Mouse (Mus musculus) cerebellum, postnatal 10 days (tissue): Measurements from ENCODE around the gene Angel1.

ENCODE experiments used
- DNase-seq, 2 experiments: peaks; one replicate each; pipeline ENCODE4 v3.0.0; 2021; ENCODE audit warnings: mixed read lengths in 2 of 2

Gene Angel1

GRCm38 (mm10) chr12:86726120-86726640 lies at the start of gene Angel1:
TSS of gene Angel1 (minus strand) at chr12:86726460.
- DNase-seq, result peak; percentile 99 to 100

- peak; percentile 50 to 63 for DNase-seq
These were observed 49.5 kb upstream of the Angel1 start for GRCm38 (mm10) chr12:86775561-86776280.

DNA sequence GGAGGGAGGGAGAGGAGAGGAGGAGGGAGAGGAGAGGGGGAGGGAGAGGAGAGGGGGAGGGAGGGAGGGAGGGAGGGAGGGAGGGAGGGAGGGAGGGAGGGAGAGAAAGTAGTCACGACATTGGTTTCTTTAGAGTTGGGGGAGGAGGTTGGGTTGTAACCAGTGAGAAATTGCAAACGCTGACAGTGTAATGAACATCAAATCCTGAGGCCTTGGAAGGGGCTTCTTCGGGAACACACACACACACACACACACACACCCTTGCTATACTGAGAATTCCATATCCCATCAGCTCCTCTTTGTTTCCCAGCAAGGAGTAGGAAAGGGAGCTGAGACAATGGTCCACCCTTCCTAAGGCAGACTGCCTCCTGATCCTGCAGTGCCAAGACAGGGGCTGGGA lies 46.3 kb upstream of the Angel1 start:
- no peak for DNase-seq

- peak; percentile 95 to 97 for DNase-seq
These were observed 45.7 kb upstream of the Angel1 start for GRCm38 (mm10) chr12:86771823-86772427.

- DNase-seq, result no peak
These were observed 44.7 kb upstream of the Angel1 start for GRCm38 (mm10) chr12:86770927-86771326.

DNA sequence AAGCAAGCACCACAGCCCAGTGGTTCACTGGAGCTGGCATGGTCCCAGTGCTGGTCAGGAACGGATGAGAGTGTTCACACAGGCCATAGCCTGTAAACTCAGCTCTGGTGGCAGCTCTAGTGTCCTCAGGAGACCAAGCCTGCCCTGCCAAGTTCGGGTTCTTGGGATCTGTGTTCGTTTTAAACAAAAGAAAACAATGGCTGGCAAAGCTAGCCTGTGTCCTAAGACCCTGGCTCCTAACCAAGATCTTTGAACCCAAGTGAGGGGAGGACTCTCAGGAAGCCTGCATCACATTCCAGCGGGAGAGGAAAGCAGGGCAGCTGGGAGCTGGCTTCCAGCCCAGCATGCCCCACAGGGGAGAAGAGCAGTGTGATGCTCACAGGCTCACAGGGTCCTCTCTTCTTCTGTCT lies 44.0 kb upstream of the Angel1 start:
- DNase-seq, result peak; percentile 72 to 78

DNA sequence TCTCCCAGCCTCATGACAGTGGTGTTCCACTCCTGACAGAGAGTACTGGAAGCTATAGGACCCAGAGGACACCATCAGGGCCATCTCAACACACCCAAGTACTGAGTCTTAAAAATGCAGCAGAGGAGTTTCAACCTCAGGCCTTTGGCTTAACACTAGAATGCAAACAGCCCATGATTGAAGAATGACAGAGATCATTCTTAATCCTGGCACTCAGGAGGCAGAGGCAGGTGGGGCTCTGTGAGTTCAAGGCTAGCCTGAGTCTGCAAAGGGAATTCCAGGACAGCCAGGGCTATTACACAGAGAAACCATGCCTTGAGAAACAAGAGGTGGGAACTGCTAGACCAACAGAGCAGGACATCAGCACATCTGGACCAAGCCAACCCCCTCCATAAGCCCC lies 43.6 kb upstream of the Angel1 start:
- DNase-seq, result no peak

GRCm38 (mm10) chr12:86768986-86769580 lies 42.8 kb upstream of the Angel1 start:
- peak; percentile 93 to 95 for DNase-seq

GRCm38 (mm10) chr12:86767868-86768631 lies 41.8 kb upstream of the Angel1 start:
- DNase-seq, result peak; percentile 77 to 83

DNA sequence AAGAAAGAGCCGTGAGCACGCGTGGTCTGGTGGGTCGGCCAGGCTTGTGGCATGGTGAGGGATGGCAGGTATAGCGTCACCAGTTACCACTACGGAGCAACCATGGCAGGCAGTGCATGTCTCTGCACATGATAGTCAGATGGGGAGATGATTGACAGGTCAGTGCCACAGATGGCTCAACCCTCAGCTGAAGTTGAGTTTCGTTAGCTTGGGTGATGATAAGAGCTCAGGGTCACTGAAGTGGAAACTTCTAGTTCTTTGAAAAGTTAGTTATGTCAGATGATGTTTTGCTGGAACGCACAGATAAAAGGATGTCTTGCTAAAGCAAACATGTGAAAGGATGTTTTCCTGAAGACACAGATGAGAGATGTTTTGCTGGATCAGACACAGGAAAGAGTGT lies 40.2 kb upstream of the Angel1 start:
- no peak for DNase-seq

DNA sequence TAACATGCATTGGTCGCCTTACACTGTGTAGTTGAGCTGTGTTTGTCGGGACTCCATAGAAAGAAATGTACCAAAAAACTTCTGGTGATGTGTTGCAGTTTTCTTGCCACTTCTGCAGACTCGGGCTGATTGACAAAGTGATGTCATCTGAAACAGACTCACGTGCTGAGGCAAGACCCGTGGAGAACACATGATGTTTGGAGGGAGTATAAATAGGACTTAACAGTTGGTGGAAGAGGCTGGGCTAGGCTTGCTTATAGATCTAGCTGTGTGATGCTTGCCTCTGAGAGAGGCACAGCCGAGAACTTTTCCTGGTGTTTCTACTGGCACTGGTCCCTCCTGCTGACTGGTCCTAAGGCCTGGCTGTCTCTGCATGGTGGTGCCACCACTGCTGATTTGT lies 37.8 kb upstream of the Angel1 start:
- no peak for DNase-seq

DNA sequence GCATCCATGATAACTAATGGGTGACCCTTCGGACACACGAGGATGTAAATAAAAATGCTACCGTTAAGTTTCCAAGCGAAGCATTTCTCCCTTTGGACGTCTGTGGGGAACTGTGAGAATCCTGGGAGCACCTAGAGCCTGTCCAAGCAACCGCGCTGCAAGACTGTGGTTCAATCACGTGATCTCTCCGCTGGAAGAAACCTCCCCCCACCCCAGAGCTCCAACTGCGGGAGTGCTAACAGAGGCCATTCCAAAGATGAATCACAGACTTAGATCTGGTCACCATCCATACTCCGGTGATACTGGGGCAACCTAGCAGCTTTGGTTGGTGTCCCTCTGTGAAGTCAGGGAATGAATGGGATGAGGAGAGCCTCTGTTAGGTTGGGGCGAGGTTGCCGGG lies 34.8 kb upstream of the Angel1 start:
- DNase-seq, result no peak

- DNase-seq, result no peak
These were observed 8.1 kb upstream of the Angel1 start, which contains the start of gene Lrrc74a for GRCm38 (mm10) chr12:86734319-86734810. TSS of gene Lrrc74a (plus strand) at chr12:86734369.

DNA sequence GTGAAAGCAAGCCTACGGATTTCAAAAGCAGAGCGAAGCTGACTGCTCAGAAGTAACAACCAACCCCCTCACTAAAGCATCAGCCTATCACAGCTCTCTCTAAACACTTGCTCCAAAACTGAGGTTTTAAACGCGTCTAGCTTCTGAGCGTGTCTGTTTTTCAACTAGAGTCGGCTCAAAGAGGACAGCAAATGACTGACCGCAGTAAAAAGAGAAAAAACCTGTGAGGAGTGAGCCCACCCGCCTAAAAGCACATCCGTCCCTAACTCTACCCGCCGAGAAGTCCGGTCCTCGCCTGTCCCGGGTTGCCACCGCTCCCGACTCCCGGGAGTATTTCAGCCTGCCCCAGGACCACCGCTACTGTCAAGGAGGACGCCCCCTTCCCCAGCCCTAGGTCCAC lies 554 bp downstream of the Angel1 start:
- DNase-seq, result no peak

DNA sequence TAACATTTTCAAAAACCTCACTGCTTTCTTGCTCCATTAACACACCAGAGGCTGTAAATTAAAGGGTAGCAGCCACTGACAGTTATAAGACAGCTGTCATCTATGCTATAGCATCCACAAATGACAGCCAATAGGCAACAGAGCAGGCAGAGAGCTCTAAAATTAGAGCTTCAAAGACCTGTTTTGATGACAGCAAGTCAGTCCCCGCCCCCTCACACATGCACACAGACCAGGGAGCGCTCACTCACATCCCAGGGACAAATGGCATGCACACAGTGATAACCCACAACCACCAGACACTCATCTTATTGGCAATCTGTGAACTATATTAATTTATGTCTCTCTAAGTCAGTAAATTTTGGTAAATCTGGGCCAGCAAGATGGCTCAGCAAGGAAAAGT lies 2.0 kb downstream of the Angel1 start:
- peak in 1 of 2 experiments; percentile 33 for DNase-seq

- peak in 1 of 2 experiments; percentile 33 for DNase-seq
These were observed 4.8 kb downstream of the Angel1 start for GRCm38 (mm10) chr12:86721453-86721852.

- DNase-seq, result peak; percentile 34 to 37
These were observed 6.2 kb downstream of the Angel1 start for GRCm38 (mm10) chr12:86719961-86720639.

GRCm38 (mm10) chr12:86716962-86717361 lies 9.3 kb downstream of the Angel1 start:
- DNase-seq, result no peak

DNA sequence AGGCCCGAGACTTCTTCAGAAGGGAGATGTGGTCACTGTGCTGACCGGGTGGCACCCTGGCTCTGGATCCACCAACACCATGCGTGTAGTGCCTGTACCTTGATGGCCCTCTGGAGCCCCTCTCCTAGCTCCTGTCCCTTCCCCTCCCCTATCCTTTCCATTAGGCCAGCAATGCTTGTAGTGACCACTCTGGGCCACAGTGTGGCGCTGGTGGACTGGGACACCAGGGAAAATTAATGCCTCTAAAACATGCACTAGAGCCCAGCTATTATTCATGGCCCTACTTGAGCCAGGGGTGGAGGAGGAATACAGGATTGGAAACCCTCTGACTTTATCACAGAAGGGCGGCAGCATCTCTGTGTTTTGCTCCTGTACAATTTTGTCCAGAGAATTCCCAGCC lies 10.9 kb downstream of the Angel1 start:
- peak; percentile 92 to 95 for DNase-seq

DNA sequence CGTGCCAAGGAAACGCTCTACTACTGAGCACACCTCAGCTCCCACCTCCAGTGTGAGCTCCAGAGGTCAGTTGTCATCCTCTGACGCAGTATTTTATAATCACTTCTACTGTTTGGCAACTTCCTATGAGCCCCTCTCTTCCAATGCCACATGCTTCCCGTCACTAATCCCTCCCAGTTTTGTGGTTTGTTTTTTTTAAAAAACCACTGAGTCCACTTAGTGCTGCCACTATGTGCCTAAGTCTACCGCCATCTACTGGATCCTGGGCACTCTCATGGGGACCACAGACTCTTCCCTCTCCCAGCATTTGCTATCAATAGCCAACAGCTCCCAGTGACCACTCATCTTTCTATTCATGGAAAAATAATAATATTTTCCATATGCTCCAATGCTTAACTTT lies 12.2 kb downstream of the Angel1 start:
- DNase-seq, result peak; percentile 62 to 68

DNA sequence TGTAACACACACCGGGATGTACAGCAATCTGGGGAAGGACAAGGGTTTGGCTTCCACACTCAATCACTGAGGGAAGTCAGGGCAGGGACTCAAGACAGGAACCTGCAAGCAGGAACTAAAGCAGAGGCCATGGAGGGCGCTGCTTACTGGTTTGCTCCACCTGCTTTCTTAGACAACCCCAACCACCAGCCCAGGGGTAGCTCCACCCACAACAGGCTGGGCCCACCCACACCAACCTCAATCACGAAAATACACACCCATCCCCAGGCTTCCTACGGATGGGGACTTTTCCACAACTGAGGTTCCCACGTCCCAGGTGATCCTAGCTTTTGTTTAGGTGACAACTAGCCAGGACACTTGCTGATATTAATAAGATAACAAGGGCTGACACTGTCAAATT lies 20.4 kb downstream of the Angel1 start:
- DNase-seq, result no peak

DNA sequence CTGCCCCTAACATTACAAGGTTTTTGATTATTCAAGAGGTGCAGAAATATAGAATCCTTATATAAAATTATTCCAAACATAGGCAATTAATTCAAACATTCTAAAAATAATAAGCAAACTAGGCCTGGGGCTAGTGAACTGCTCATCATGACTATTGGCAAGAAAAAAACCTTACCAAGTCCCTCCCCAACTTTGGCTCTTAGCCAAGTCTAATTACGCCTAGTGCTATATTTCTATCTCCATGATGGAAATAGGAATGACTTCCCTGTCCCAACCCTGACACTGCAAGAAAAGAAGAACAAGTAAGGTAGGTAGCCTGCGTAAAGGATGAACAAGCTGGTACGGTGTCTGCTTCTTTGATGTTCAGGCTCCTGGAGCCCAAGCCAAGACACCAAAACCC lies 23.6 kb downstream of the Angel1 start:
- DNase-seq, result peak in 1 of 2 experiments; percentile 47
